Mouse (Mus musculus): ENCODE measurements around the gene Wnt3a. TPM values are rescaled to one million over a fixed set of nuclear protein-coding genes. Genes with fewer than 3 reads are reported as not detected.

Gene Wnt3a
- polyA plus RNA-seq, 1 experiment from 2014 or later: 4.1 TPM

DNA sequence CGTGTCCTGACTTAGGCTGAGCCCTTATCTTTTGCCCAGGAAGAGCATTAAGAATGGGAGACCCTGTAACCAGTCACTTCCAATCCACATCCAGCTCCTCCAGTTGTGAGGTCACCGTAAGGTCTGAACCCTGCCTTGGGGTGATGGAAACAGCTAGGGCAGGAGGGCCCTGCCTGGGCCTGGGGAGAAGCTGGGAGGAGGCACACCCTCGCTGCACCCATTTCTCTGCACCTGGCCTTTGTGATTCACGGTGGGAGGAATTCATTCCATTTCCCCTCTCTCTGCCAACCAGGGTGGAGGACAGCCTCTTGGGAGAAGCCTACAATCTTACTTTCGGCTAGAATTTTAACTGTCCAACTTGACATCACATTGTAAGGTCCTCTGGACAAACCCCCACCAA, 8.4 kb downstream of the Wnt3a start:
- no peak for ATAC-seq (ENCODE audit: low FRiP score)
- 78% methylated on average over 5 of the region's 5 CpGs for WGBS
- H3K4me1 ChIP-seq (replicated peaks): no peaks in the 10 kb centered on the region
- no peak overlapping the region for H3K9ac ChIP-seq
- peaks cover 64% of the 10 kb centered on the region for H3K27me3 ChIP-seq
- H3K9me3 ChIP-seq: no peaks in the 10 kb centered on the region
- no peak overlapping the region for H3K27ac ChIP-seq
- H3K4me2 ChIP-seq: no peak overlapping the region
- H3K4me3 ChIP-seq: no peak overlapping the region
- H3K36me3 ChIP-seq: no peaks in the 10 kb centered on the region

DNA sequence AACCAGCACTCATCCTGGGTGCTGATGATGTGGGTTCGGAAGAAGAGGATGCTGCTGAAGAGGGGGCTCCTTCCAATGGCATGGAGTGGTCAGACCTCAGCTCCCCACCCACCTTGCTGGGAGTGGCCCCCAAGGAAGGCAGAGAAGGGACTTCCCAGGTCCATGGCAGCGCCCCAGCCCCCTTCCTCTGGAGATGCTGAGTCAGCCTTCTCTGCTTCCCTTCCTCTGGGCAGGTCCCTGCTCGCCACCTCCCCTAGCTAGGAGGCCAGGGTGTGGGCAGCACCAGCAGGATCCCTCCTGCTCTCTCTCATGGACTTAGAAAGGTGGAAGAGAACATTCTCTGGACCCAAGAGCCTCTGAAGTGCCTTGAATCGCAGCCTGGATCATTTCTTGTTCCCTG, 12.5 kb downstream of the Wnt3a start:
- no peaks in the 10 kb centered on the region for H3K9me3 ChIP-seq
- no peaks in the 10 kb centered on the region for H3K4me1 ChIP-seq (replicated peaks)
- H3K27ac ChIP-seq: no peak overlapping the region
- H3K4me3 ChIP-seq: no peak overlapping the region
- H3K36me3 ChIP-seq: no peaks in the 10 kb centered on the region
- H3K4me2 ChIP-seq: no peak overlapping the region
- no peak for ATAC-seq (ENCODE audit: low FRiP score)
- H3K9ac ChIP-seq: no peak overlapping the region
- WGBS: 80% methylated on average over 4 of the region's 4 CpGs
- H3K27me3 ChIP-seq: peaks cover 48% of the 10 kb centered on the region

DNA sequence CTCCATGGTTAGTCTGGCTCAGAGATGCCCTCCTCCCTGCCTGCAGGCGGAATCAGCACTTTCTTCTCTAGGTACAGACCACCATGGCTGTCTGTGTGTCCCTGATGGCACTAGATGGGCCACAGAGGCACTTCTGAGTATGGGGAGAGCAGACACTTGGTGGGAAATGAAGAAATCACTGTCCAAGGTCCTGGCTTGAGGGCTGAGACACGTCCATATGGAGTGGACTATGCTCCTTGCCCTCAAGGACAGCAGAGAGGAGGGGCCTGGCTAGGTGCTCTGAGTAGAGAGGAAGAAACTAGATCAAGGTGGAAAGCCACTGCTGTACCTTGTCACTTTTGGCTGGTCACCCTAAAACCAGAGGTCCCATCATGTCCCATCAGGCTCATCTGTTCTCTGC, 13.7 kb downstream of the Wnt3a start:
- no peak overlapping the region for H3K4me3 ChIP-seq
- no peak overlapping the region for H3K4me2 ChIP-seq
- H3K4me1 ChIP-seq (replicated peaks): no peaks in the 10 kb centered on the region
- WGBS: 66% methylated on average over 2 of the region's 2 CpGs
- no peaks in the 10 kb centered on the region for H3K36me3 ChIP-seq
- no peak overlapping the region for H3K9ac ChIP-seq
- H3K9me3 ChIP-seq: no peaks in the 10 kb centered on the region
- no peak overlapping the region for H3K27ac ChIP-seq
- peaks cover 36% of the 10 kb centered on the region for H3K27me3 ChIP-seq
- no peak for ATAC-seq (ENCODE audit: low FRiP score)

DNA sequence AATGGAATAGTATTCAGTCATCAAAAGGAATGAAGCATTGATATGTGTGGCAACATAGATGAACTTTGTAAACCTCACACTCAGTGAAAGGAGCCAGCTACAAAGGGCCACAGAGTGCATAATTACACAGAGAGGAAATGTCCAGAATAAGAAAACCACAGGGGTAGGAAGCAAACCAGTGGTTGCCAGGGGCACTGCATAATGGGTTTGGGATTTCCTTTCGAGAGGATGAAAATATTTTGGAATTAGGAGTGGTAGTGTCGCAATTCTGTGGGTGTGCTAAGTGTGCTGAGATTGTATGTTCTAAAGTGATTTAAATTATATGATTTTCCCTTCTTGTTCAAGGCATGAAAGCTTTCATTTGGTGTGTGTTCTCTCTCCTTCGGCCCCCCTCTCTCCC, 16.4 kb downstream of the Wnt3a start:
- Histone ChIP-seq H3K4me2 (no peak overlapping the region), H3K4me1 (replicated peaks) (no peaks in the 10 kb centered on the region), H3K27ac (no peak overlapping the region), H3K9ac (no peak overlapping the region), H3K27me3 (peaks cover 28% of the 10 kb centered on the region), H3K9me3 (no peaks in the 10 kb centered on the region), H3K4me3 (no peak overlapping the region), H3K36me3 (no peaks in the 10 kb centered on the region)
- 80% methylated on average over 3 of the region's 3 CpGs for WGBS
- no peak for ATAC-seq (ENCODE audit: low FRiP score)

DNA sequence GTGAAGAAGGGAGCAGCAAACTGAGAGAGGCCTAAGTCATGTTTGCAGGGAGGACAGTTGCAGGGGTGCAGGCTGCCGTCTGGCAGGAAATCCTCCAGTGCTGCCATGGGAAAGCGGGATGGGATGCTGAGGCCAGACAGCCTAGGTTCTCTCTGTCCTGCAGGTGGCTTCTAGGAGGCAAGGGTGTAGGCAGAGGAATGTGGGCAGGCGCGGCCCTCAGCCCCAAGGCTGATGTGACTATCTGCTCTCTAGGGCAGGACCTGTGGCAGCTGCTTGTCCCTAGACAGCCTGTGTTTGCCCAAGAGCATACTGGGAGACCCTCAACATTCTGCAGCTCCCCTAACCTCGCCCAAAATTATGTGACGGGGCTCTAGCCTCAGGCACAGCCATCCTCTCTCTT, 23.8 kb downstream of the Wnt3a start:
- Histone ChIP-seq H3K36me3 (no peaks in the 10 kb centered on the region), H3K27me3 (peaks cover 46% of the 10 kb centered on the region), H3K4me3 (no peak overlapping the region), H3K9ac (no peak overlapping the region), H3K9me3 (no peaks in the 10 kb centered on the region; the same call in 1 of the 2 replicates), H3K4me2 (no peak overlapping the region), H3K4me1 (replicated peaks) (peaks cover 23% of the 10 kb centered on the region), H3K27ac (no peak overlapping the region)
- 24% methylated on average over 6 of the region's 6 CpGs for WGBS
- ATAC-seq (ENCODE audit: low FRiP score): no peak

DNA sequence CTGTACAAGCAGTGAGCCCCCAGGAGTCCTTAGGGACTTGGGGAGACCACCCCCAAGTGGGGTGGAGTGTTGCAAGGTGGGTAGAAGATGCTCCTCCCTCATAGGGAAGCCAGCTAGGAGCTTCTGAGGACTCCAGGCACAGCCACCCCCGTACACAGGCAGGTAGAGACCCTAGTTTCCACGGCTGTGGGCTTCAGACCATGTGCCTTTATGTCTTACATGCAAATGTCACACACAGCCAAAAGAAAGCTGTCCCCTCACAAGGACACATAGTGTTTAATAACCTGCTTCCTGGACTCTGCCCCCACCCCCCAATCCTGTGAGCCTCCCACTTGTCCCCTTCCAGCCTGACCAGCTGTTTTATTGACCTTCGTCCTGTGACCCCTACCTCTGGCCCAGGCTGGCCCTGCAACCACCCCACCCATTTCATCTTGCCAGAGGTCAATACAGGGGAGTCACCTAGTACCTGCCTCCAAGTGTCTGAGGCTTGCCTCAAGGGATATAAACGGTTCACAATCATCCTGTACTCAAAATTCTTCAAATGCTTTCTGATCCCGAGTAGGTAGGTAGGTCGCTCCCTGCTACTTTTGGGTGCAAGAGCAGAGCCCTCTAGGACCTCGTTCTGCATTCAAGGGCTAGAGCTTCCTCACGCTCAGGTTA, 25.3 kb downstream of the Wnt3a start:
- Histone ChIP-seq H3K4me1 (replicated peaks) (peaks cover 23% of the 10 kb centered on the region), H3K9ac (no peak overlapping the region), H3K27me3 (peaks cover 61% of the 10 kb centered on the region), H3K4me3 (no peak overlapping the region), H3K36me3 (no peaks in the 10 kb centered on the region), H3K27ac (no peak overlapping the region), H3K9me3 (no peaks in the 10 kb centered on the region; the same call in 1 of the 2 replicates), H3K4me2 (no peak overlapping the region; the same call in 1 of the 2 replicates)
- ATAC-seq (ENCODE audit: low FRiP score): 0 out of 2 replicates have a peak, but pooled peaks have one; percentile 46
- 49% methylated on average over 8 of the region's 8 CpGs for WGBS

DNA sequence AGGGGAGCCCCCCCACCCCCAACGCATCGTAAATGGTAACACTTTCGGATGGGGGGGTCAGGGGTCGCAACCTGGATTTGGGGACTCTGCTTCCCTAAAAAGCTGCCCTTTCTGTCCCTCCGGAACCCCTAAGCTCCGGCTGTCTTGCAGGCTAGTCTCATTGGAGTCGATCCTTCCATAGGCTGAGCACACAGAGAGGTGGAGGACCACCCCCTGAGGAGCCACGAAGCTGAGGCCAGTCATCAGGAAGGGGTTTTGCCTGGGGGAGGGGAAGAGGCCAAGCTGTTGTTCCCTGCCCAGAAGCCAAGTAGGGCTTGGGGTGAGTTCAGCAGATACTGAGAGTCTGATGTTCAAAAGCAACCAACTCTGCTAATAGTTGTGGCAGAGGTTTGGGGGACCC, 26.0 kb downstream of the Wnt3a start:
- Histone ChIP-seq H3K36me3 (no peaks in the 10 kb centered on the region), H3K4me1 (replicated peaks) (peaks cover 23% of the 10 kb centered on the region), H3K9me3 (no peaks in the 10 kb centered on the region; the same call in 1 of the 2 replicates), H3K4me3 (peak overlapping the region; percentile 53), H3K27me3 (peaks cover 67% of the 10 kb centered on the region), H3K27ac (peak overlapping the region; percentile 70; the same call in 1 of the 2 replicates), H3K9ac (peak overlapping the region; percentile 74), H3K4me2 (peak overlapping the region; percentile 78)
- 0 out of 2 replicates have a peak, but pooled peaks have one; percentile 21 for ATAC-seq (ENCODE audit: low FRiP score)
- whole genome bisulfite sequencing: 0% methylated on average over 8 of the region's 8 CpGs

DNA sequence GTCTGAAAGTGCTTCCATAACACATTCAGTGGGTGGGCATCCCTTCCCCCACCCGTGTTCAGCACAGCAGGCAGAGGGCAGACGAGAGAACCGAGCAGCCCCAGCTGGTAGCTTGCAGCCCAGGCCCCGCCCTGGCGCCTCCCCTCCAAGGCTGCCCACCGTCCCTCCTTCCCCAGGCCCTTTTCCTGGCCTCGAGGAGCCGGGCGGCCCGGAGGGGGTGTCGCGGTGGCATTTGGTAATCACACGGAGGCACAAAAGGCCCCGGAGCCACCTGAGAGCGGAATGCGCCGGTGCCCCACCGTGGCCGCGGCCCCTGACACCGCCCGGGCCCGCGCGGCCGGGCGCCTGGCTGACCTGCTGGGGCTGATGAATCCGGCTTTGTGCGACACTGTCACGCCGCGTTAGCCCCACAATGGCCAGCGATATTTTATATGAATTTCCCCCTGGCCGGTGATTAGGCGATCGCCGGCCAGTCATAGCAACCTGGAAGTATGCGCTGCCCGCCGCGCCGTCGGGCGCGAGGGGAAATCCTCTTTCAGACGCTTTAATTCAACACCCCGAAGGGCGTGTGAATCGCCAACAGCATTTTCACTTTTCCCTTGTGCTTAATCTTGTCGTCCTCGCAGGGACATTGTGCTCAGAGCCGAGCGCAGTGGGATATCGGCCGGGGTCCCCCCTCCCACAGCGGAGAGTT, 26.5 kb downstream of the Wnt3a start:
- H3K9me3 ChIP-seq: no peaks in the 10 kb centered on the region; the same call in 1 of the 2 replicates
- peak overlapping the region; percentile 78 for H3K4me2 ChIP-seq
- WGBS: under 1% methylated on average over 56 of the region's 56 CpGs
- peaks cover 23% of the 10 kb centered on the region for H3K4me1 ChIP-seq (replicated peaks)
- peaks cover 67% of the 10 kb centered on the region for H3K27me3 ChIP-seq
- ATAC-seq (ENCODE audit: low FRiP score): peak; percentile 92
- peak overlapping the region; percentile 70 for H3K27ac ChIP-seq
- H3K4me3 ChIP-seq: peak overlapping the region; percentile 53
- no peaks in the 10 kb centered on the region for H3K36me3 ChIP-seq
- H3K9ac ChIP-seq: peak overlapping the region; percentile 74

DNA sequence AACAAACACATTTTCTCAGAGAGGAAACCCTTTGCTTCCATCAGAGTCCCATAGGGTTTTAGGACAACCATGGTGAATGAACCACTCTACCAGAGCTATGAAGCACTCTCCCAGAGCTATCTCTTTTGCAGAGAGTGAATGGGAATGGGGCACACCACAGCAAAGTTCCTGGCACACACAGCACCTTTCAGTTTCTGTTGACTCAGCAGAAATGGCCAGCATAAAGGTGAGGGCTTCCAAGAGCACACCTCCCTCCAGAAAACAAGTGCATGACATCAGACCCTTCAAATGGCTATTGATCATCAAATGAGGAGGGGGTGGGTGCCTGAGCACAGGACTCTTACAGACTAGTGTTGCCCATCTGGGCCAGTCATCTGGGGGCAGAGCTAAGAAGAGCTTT, 28.2 kb downstream of the Wnt3a start:
- ATAC-seq (ENCODE audit: low FRiP score): no peak
- peaks cover 58% of the 10 kb centered on the region for H3K27me3 ChIP-seq

DNA sequence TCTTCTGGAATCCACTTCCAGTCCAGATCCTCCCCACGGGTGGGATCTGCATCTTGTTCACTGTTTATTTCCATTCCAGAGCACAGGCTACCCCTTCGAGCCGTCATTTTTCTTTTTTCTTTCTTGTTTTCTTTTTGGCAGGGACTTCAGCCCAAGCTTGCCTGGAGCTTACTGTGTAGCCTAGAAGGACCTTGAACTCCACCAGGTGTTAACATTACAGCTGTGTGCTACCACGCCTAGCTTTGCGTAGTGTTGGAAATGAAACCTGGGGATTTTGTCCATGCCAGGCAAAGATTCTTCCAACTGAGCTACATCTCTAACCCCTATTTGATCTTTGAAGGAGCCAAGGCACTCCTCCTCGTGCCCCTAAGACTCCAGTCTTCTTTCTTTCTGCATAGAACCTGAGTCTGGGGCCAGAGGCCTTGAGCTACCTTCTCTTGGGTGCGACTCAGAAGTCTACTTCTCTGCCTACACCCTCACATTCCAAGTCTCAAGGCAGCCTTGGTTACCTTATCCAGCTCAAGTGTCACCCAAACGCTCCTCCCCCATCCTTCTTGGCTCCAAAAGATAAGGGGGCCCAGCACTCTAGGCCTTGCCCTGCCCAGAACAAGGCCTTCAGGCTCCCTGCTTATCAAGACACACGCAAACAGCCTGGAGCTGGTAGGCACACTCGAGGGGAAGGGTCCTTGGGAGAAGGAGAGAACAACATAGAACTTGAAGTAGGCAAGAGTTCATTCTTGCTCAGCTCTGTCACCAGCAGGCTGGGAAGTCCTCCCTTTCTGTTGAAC, 29.7 kb downstream of the Wnt3a start:
- WGBS: 92% methylated on average over 10 of the region's 10 CpGs
- ATAC-seq (ENCODE audit: low FRiP score): no peak
- peaks cover 53% of the 10 kb centered on the region for H3K27me3 ChIP-seq

More for the DNA sequence above, 28.2 kb downstream of the Wnt3a start:
- H3K27ac ChIP-seq: no peak overlapping the region
- H3K9me3 ChIP-seq: no peaks in the 10 kb centered on the region
- no peak overlapping the region for H3K4me3 ChIP-seq
- H3K36me3 ChIP-seq: no peaks in the 10 kb centered on the region
- H3K9ac ChIP-seq: no peak overlapping the region
- H3K4me2 ChIP-seq: no peak overlapping the region
- H3K4me1 ChIP-seq (replicated peaks): peaks cover 23% of the 10 kb centered on the region

DNA sequence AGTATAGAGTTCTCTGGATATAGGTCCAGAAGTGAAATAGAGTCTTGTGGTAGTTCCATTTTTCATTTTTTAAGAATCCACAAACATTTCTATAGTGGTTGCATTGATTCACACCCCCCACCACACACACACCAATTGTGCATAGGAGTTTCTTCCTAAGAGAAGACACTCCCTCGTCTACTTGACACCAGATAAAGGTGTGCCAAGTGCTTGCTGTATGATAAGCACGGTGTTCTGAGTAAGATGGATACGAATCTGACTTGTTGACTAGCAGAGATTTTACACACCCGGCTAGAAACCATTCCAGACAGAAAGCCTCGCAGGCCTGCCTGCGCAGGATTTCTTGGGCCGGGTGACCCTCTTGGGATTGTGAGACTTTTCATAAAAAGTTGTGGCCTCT, 30.9 kb downstream of the Wnt3a start:
- no peaks in the 10 kb centered on the region for H3K9me3 ChIP-seq
- H3K36me3 ChIP-seq: no peaks in the 10 kb centered on the region
- no peak overlapping the region for H3K4me2 ChIP-seq
- H3K27ac ChIP-seq: no peak overlapping the region
- H3K9ac ChIP-seq: no peak overlapping the region
- H3K27me3 ChIP-seq: peaks cover 50% of the 10 kb centered on the region
- no peak overlapping the region for H3K4me3 ChIP-seq
- H3K4me1 ChIP-seq (replicated peaks): peaks cover 14% of the 10 kb centered on the region
- no peak for ATAC-seq (ENCODE audit: low FRiP score)
- WGBS: 88% methylated on average over 7 of the region's 7 CpGs

More for the DNA sequence above, 29.7 kb downstream of the Wnt3a start:
- Histone ChIP-seq H3K36me3 (no peaks in the 10 kb centered on the region), H3K4me1 (replicated peaks) (peaks cover 19% of the 10 kb centered on the region), H3K4me3 (no peak overlapping the region), H3K9me3 (no peaks in the 10 kb centered on the region), H3K4me2 (no peak overlapping the region), H3K9ac (no peak overlapping the region), H3K27ac (no peak overlapping the region)

DNA sequence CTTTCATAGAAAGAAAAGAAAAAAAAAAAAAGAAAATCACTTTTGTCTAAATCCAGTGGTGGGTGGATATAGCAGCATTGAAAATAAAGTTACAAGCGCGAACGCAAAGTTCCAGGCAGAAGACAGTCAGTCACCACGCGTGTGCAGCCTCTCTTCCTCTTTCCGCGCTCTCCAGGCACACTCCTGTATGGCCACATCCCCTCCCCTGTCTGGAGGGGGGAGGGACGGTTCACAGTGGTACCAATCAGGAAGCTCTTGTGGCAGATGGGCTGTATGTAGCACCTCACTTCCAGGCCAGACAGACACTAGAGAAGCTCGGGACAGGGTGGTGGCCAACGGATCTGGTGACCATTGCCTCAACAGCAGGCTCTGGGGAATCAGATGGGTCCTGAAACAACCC, 42.5 kb downstream of the Wnt3a start:
- Histone ChIP-seq H3K9ac (no peak overlapping the region), H3K36me3 (no peaks in the 10 kb centered on the region), H3K4me3 (no peak overlapping the region), H3K9me3 (no peaks in the 10 kb centered on the region), H3K4me1 (replicated peaks) (no peaks in the 10 kb centered on the region), H3K27ac (no peak overlapping the region), H3K4me2 (no peak overlapping the region), H3K27me3 (peaks cover 44% of the 10 kb centered on the region)
- no peak for ATAC-seq (ENCODE audit: low FRiP score)
- 73% methylated on average over 10 of the region's 10 CpGs for WGBS

Measured in hindbrain, embryonic 13.5 days (tissue).